In genomic region chr11:73019147-73019795, GRCm38 (mm10) we compare ENCODE assay signal across 8 mouse cellular contexts. TPM values are rescaled to one million over a fixed set of nuclear protein-coding genes. Genes with fewer than 3 reads are reported as not detected.
DNase-seq lines count a peak whose midpoint lies in the region; ATAC-seq and TF ChIP-seq lines count a peak whose summit lies in the region.

No protein-coding gene starts in this region.

- H3K4me2 ChIP-seq in kidney, embryonic 16.5 days (replicated peaks; ENCODE audit: low read depth, low read length) = peak overlapping the region; percentile 98
- peak overlapping the region; percentile 100 for H3K4me2 ChIP-seq in liver, embryonic 11.5 days
- H3K4me2 ChIP-seq in myocyte (ENCODE audit: low read depth) = peak overlapping the region; percentile 92

- TF ChIP-seq POLR2A in cerebellum, adult 2 months (IDR thresholded peaks at IDR 0.05; ENCODE audit: borderline replicate concordance, insufficient read depth, low read length) = no peak
- TF ChIP-seq POLR2A in myocyte (IDR thresholded peaks at IDR 0.05; ENCODE audit: insufficient read length, low read depth) = no peak

- H3K4me1 ChIP-seq in cerebellum, adult 2 months (ENCODE audit: control insufficient read depth, insufficient read depth, low read length) = peaks cover 66% of the 10 kb centered on the region
- H3K4me1 ChIP-seq in kidney, embryonic 16.5 days (ENCODE audit: insufficient read depth, low read length) = peaks cover 15% of the 10 kb centered on the region
- H3K4me1 ChIP-seq in liver, embryonic 11.5 days (replicated peaks; ENCODE audit: control insufficient read depth, insufficient read depth, low read length) = peaks cover 11% of the 10 kb centered on the region

- H3K36me3 ChIP-seq in kidney, embryonic 16.5 days (ENCODE audit: insufficient read depth, low read length) = no peaks in the 10 kb centered on the region
- H3K36me3 ChIP-seq in liver, embryonic 11.5 days (ENCODE audit: control insufficient read depth, insufficient read depth, low read length) = no peaks in the 10 kb centered on the region
- H3K36me3 ChIP-seq in myocyte (ENCODE audit: control insufficient read depth, insufficient read depth) = no peaks in the 10 kb centered on the region

- peak; percentile 43 for ATAC-seq in kidney, embryonic 16.5 days (ENCODE audit: low FRiP score, low TSS enrichment)
- ATAC-seq in liver, embryonic 11.5 days (replicated peaks; ENCODE audit: low FRiP score) = peak; percentile 16

- H3K27me3 ChIP-seq in cerebellum, adult 2 months (ENCODE audit: control insufficient read depth, insufficient read depth, low read length) = no peaks in the 10 kb centered on the region
- H3K27me3 ChIP-seq in kidney, embryonic 16.5 days (ENCODE audit: insufficient read depth, low read length) = peaks cover 21% of the 10 kb centered on the region
- peaks cover 30% of the 10 kb centered on the region for H3K27me3 ChIP-seq in liver, embryonic 11.5 days (replicated peaks; ENCODE audit: control insufficient read depth, insufficient read depth, low read length)
- H3K27me3 ChIP-seq in myocyte (ENCODE audit: control insufficient read depth, insufficient read depth, insufficient read length) = no peaks in the 10 kb centered on the region

- H3K9me3 ChIP-seq in kidney, embryonic 16.5 days (ENCODE audit: low read length) = no peaks in the 10 kb centered on the region
- no peaks in the 10 kb centered on the region for H3K9me3 ChIP-seq in liver, embryonic 11.5 days (ENCODE audit: control insufficient read depth, low read length)

- peak overlapping the region; percentile 77 for H3K27ac ChIP-seq in cerebellum, adult 2 months (ENCODE audit: insufficient read depth, low read length)
- no peak overlapping the region for H3K27ac ChIP-seq in kidney, embryonic 16.5 days (ENCODE audit: low read length)
- no peak overlapping the region for H3K27ac ChIP-seq in liver, embryonic 11.5 days (ENCODE audit: low read depth, low read length)

- H3K79me2 ChIP-seq in myocyte (ENCODE audit: control insufficient read depth, insufficient read depth) = no peaks in the 10 kb centered on the region

- H3K9ac ChIP-seq in kidney, embryonic 16.5 days (replicated peaks; ENCODE audit: low read length) = peak overlapping the region; percentile 69
- H3K9ac ChIP-seq in liver, embryonic 11.5 days (ENCODE audit: low read depth, low read length) = peak overlapping the region; percentile 55

- DNase-seq in layer of hippocampus, adult 11-12 months (ENCODE audit: low spot score) = peak; percentile 84
- DNase-seq in layer of hippocampus, adult 9-10 months (ENCODE audit: low spot score) = no peak
- DNase-seq in cerebellum, adult 2 months = peak; percentile 71
- peak; percentile 77 to 81 for DNase-seq in frontal cortex, postnatal 10 days (ENCODE audit: low spot score in 2 of 2)
- DNase-seq in liver, embryonic 11.5 days (ENCODE audit: low spot score) = no peak
- peak; percentile 93 to 96 for DNase-seq in thymus, adult 18-20 months

- under 1% methylated on average over 46 of the region's 46 CpGs for WGBS in cerebellum, adult 2 months
- under 1% methylated on average over 46 of the region's 46 CpGs for WGBS in kidney, embryonic 16.5 days
- 1% methylated on average over 46 of the region's 46 CpGs for WGBS in liver, embryonic 11.5 days

- TF ChIP-seq CTCF in cerebellum, adult 2 months (IDR thresholded peaks at IDR 0.05; ENCODE audit: borderline replicate concordance, insufficient read depth, low read depth, low read length) = no peak

- H3ac ChIP-seq in myocyte (ENCODE audit: control insufficient read depth, insufficient read length) = peak overlapping the region; percentile 6

- peak overlapping the region; percentile 89 for H3K4me3 ChIP-seq in cerebellum, adult 2 months (replicated peaks; ENCODE audit: insufficient read depth, low read depth, low read length)
- peak overlapping the region; percentile 72 for H3K4me3 ChIP-seq in kidney, embryonic 16.5 days (ENCODE audit: low read length)
- H3K4me3 ChIP-seq in liver, embryonic 11.5 days (ENCODE audit: low read depth, low read length) = peak overlapping the region; percentile 67
- H3K4me3 ChIP-seq in myocyte = peak overlapping the region; percentile 38

TF ChIP-seq in myocyte, 11 proteins besides CTCF, POLR2A, EP300 and RAD21:
- TF ChIP-seq MYOG (IDR thresholded peaks at IDR 0.05; ENCODE audit: control insufficient read depth in 1 of 3, insufficient read depth in 1 of 3, insufficient read length in 2 of 3, low read depth in 2 of 3) (peak in 1 of 3 experiments; percentile 16), MYOD1 (IDR thresholded peaks at IDR 0.05; ENCODE audit: control insufficient read depth in 1 of 3, insufficient read length in 2 of 3, low read depth in 2 of 3) (peak in 1 of 3 experiments; percentile 33), SRF (IDR thresholded peaks at IDR 0.05; ENCODE audit: control insufficient read depth, insufficient read length, low read depth) (no peak), REST (IDR thresholded peaks at IDR 0.05; ENCODE audit: insufficient read depth, insufficient read length) (no peak)

RNA-seq across cellular contexts. Expression of gene Camkk1, which starts 0.5 kb away (rescaled TPM):
- polyA plus RNA-seq in cerebellum, adult 2 months (2012; rRNA removed) = 68.8 and 70.8 TPM in 2 replicates
- polyA plus RNA-seq in kidney, embryonic 16.5 days (2015; fragmentation: Nextera tagmentation; extraction: Ambion mirVana) = 7.4 and 7.7 TPM in 2 replicates
- polyA plus RNA-seq in liver, embryonic 11.5 days (2014; fragmentation: Nextera tagmentation; extraction: Ambion mirVana) = 2.6 and 3.0 TPM in 2 replicates
- polyA plus RNA-seq in myocyte (2012; fragmentation: generic; extraction: Trizol) = 3.3 TPM

RNA-seq across cellular contexts. Expression of gene P2rx1, which starts 20.4 kb away (rescaled TPM):
- 0.41 and 0.46 TPM in 2 replicates for polyA plus RNA-seq in cerebellum, adult 2 months (2012; rRNA removed)
- 1.7 and 3.1 TPM in 2 replicates for polyA plus RNA-seq in kidney, embryonic 16.5 days (2015; fragmentation: Nextera tagmentation; extraction: Ambion mirVana)
- polyA plus RNA-seq in liver, embryonic 11.5 days (2014; fragmentation: Nextera tagmentation; extraction: Ambion mirVana) = 17.6 and 18.8 TPM in 2 replicates
- polyA plus RNA-seq in myocyte (2012; fragmentation: generic; extraction: Trizol) = 0.24 TPM

RNA-seq across cellular contexts. Expression of gene Ncbp3, which starts 28.3 kb away (rescaled TPM):
- 6.4 and 6.5 TPM in 2 replicates for polyA plus RNA-seq in cerebellum, adult 2 months (2012; rRNA removed)
- polyA plus RNA-seq in kidney, embryonic 16.5 days (2015; fragmentation: Nextera tagmentation; extraction: Ambion mirVana) = 11.1 and 12.7 TPM in 2 replicates
- polyA plus RNA-seq in liver, embryonic 11.5 days (2014; fragmentation: Nextera tagmentation; extraction: Ambion mirVana) = 11.1 and 11.8 TPM in 2 replicates
- polyA plus RNA-seq in myocyte (2012; fragmentation: generic; extraction: Trizol) = 3.5 TPM

RNA-seq across cellular contexts. Expression of gene Atp2a3, which starts 58.3 kb away (rescaled TPM):
- polyA plus RNA-seq in cerebellum, adult 2 months (2012; rRNA removed) = 104 and 125 TPM in 2 replicates
- 5.4 and 5.9 TPM in 2 replicates for polyA plus RNA-seq in kidney, embryonic 16.5 days (2015; fragmentation: Nextera tagmentation; extraction: Ambion mirVana)
- 23.5 and 25.9 TPM in 2 replicates for polyA plus RNA-seq in liver, embryonic 11.5 days (2014; fragmentation: Nextera tagmentation; extraction: Ambion mirVana)
- 26.1 TPM for polyA plus RNA-seq in myocyte (2012; fragmentation: generic; extraction: Trizol)

Comparison
In these comparisons a context has a peak if more than half of its experiments do, and no peak if none do; other contexts are left out.
1. DNase-seq: peak in layer of hippocampus, adult 11-12 months (single experiment), cerebellum, adult 2 months (2 of 2), frontal cortex, postnatal 10 days (2 of 2) and thymus, adult 18-20 months (2 of 2); none in layer of hippocampus, adult 9-10 months (single experiment) and liver, embryonic 11.5 days (single experiment).
2. H3K4me3 ChIP-seq: peak in every context shown above with its lines; median percentile 89 in cerebellum, adult 2 months; 72 in kidney, embryonic 16.5 days; 67 in liver, embryonic 11.5 days; 38 in myocyte.
3. Peak in every context shown above with its lines, with median percentiles within 50 percentile points of each other: H3K4me2 ChIP-seq.